Mouse (Mus musculus) spleen, adult 2 months (tissue): ENCODE measurements around the gene Ppfibp2.

Experiments used
- CTCF ChIP-seq: fragments of 200-500 bp; IDR thresholded peaks from 2 replicates; pipeline ENCODE4 v1.5.1; 2011; ENCODE audit warnings: mild to moderate bottlenecking, inconsistent platforms; ENCODE audit not compliant: insufficient read depth, insufficient read length, insufficient replicate concordance; ENCODE audit errors: extremely low read depth
- POLR2A ChIP-seq: fragments of 200-500 bp; IDR thresholded peaks from 2 replicates; pipeline ENCODE4 v1.6.1; 2011; ENCODE audit warnings: low read depth, low read length, inconsistent platforms

DNA sequence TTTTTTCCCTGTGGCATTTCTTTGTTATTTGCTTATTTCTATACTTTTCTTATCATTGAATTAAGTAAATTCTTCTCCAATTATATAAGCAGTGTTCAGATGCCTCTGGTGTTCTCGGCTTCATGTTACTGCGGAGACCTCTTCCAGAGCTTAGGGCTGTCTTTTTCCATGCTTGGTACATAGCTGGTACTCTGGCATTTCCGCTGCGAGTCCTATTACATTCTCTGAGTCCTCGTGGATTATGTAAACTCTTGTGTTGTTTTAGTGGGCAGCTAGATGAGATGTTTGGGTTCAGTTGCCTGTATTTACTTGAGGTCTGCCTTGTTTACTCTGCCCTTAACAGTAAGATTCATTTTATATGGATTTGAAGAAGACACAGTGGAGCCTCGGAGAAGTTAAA, 30.8 kb downstream of the Ppfibp2 start:
- TF ChIP-seq POLR2A (no peak), CTCF (no peak)
